In genomic region chr14:46831837-46832333, GRCm38 (mm10) we compare ENCODE assay signal across 8 mouse cellular contexts. TPM values are rescaled to one million over a fixed set of nuclear protein-coding genes. Genes with fewer than 3 reads are reported as not detected.
DNase-seq lines count a peak whose midpoint lies in the region; ATAC-seq lines count a peak whose summit lies in the region.

Cgrrf1 (plus strand) TSS chr14:46832125.

- H3K4me1 ChIP-seq in brown adipose tissue, adult 24 weeks (ENCODE audit: control insufficient read depth, insufficient read depth, insufficient read length, low read length), result peaks cover 8% of the 10 kb centered on the region
- peaks cover 30% of the 10 kb centered on the region for H3K4me1 ChIP-seq in heart, embryonic 13.5 days
- H3K4me1 ChIP-seq in liver, embryonic 12.5 days, result peaks cover 57% of the 10 kb centered on the region
- no peaks in the 10 kb centered on the region for H3K4me1 ChIP-seq in stomach, embryonic 15.5 days

- peak; percentile 99 for ATAC-seq in heart, embryonic 13.5 days (ENCODE audit: extremely low read depth, insufficient number of reproducible peaks, low FRiP score, low TSS enrichment)
- peak; percentile 98 for ATAC-seq in liver, embryonic 12.5 days
- ATAC-seq in stomach, embryonic 15.5 days (ENCODE audit: insufficient read depth, low FRiP score, low read depth), result peak; percentile 99

- H3K27ac ChIP-seq in brown adipose tissue, adult 24 weeks (replicated peaks; ENCODE audit: low read depth, low read length), result peak within 1 kb of the TSS; percentile 82
- peak within 1 kb of the TSS; percentile 70 for H3K27ac ChIP-seq in heart, embryonic 13.5 days (replicated peaks)
- H3K27ac ChIP-seq in liver, embryonic 12.5 days, result peak within 1 kb of the TSS; percentile 87
- peak within 1 kb of the TSS; percentile 69 for H3K27ac ChIP-seq in stomach, embryonic 15.5 days

- H3K9me3 ChIP-seq in heart, embryonic 13.5 days, result no peaks in the 10 kb centered on the region
- no peaks in the 10 kb centered on the region for H3K9me3 ChIP-seq in liver, embryonic 12.5 days (replicated peaks)
- no peaks in the 10 kb centered on the region for H3K9me3 ChIP-seq in stomach, embryonic 15.5 days

- WGBS in heart, embryonic 13.5 days, result 1% methylated on average over 32 of the region's 32 CpGs
- under 1% methylated on average over 32 of the region's 32 CpGs for WGBS in liver, embryonic 12.5 days (ENCODE audit: insufficient replicate concordance)
- WGBS in stomach, embryonic 15.5 days, result 0% methylated on average over 32 of the region's 32 CpGs

- peak within 1 kb of the TSS; percentile 91 for H3K9ac ChIP-seq in heart, embryonic 13.5 days
- peak within 1 kb of the TSS; percentile 95 for H3K9ac ChIP-seq in liver, embryonic 12.5 days
- peak within 1 kb of the TSS; percentile 43 for H3K9ac ChIP-seq in stomach, embryonic 15.5 days

- peak within 1 kb of the TSS; percentile 86 for H3K4me3 ChIP-seq in brown adipose tissue, adult 24 weeks (ENCODE audit: insufficient read depth, low read depth, low read length)
- peak within 1 kb of the TSS; percentile 78 for H3K4me3 ChIP-seq in heart, embryonic 13.5 days
- peak within 1 kb of the TSS; percentile 92 for H3K4me3 ChIP-seq in liver, embryonic 12.5 days
- peak within 1 kb of the TSS; percentile 70 for H3K4me3 ChIP-seq in stomach, embryonic 15.5 days (replicated peaks)

- peak; percentile 92 for DNase-seq in CD4-positive, CD25-positive, alpha-beta regulatory T cell, adult 2 months (ENCODE audit: low read depth, low spot score)
- peak; percentile 58 for DNase-seq in fat pad, adult 2 months (ENCODE audit: extremely low read depth, low read depth, low spot score)
- DNase-seq in kidney, postnatal 10 days, result peak; percentile 98
- peak; percentile 92 to 93 for DNase-seq in natural killer cell, adult 2 months (ENCODE audit: low spot score in 2 of 2)

- no peaks in the 10 kb centered on the region for H3K27me3 ChIP-seq in heart, embryonic 13.5 days (replicated peaks)
- H3K27me3 ChIP-seq in liver, embryonic 12.5 days (replicated peaks), result no peaks in the 10 kb centered on the region
- no peaks in the 10 kb centered on the region for H3K27me3 ChIP-seq in stomach, embryonic 15.5 days (replicated peaks)

- no peaks in the 10 kb centered on the region for H3K36me3 ChIP-seq in heart, embryonic 13.5 days
- H3K36me3 ChIP-seq in liver, embryonic 12.5 days, result peaks cover 5% of the 10 kb centered on the region
- no peaks in the 10 kb centered on the region for H3K36me3 ChIP-seq in stomach, embryonic 15.5 days

- H3K4me2 ChIP-seq in heart, embryonic 13.5 days, result peak within 1 kb of the TSS; percentile 77
- H3K4me2 ChIP-seq in liver, embryonic 12.5 days, result peak within 1 kb of the TSS; percentile 82
- peak within 1 kb of the TSS; percentile 77 for H3K4me2 ChIP-seq in stomach, embryonic 15.5 days

RNA-seq across cellular contexts. Expression of gene Cgrrf1, which starts in this region (rescaled TPM):
- polyA plus RNA-seq in brown adipose tissue, adult 24 weeks (2012; ENCODE audit: insufficient read depth, insufficient read length, missing spikeins), result 54.0 and 58.7 TPM in 2 replicates
- polyA plus RNA-seq in heart, embryonic 13.5 days (2015; fragmentation: Nextera tagmentation; extraction: Ambion mirVana), result 24.3 and 25.4 TPM in 2 replicates
- polyA plus RNA-seq in liver, embryonic 12.5 days (2016; fragmentation: Nextera tagmentation; extraction: Ambion mirVana), result 20.6 and 21.7 TPM in 2 replicates
- polyA plus RNA-seq in stomach, embryonic 15.5 days (2015; fragmentation: Nextera tagmentation; extraction: Ambion mirVana), result 22.6 and 27.3 TPM in 2 replicates

Comparison
In these comparisons a context has a peak if more than half of its experiments do, and no peak if none do; other contexts are left out.
1. Peak in every context shown above with its lines: DNase-seq, ATAC-seq, H3K4me3 ChIP-seq and H3K27ac ChIP-seq.
2. H3K9ac ChIP-seq: peak in every context shown above with its lines; median percentile 95 in liver, embryonic 12.5 days; 91 in heart, embryonic 13.5 days; 43 in stomach, embryonic 15.5 days.